Comparison of ENCODE assay signal across 8 mouse cellular contexts in the genomic region with DNA sequence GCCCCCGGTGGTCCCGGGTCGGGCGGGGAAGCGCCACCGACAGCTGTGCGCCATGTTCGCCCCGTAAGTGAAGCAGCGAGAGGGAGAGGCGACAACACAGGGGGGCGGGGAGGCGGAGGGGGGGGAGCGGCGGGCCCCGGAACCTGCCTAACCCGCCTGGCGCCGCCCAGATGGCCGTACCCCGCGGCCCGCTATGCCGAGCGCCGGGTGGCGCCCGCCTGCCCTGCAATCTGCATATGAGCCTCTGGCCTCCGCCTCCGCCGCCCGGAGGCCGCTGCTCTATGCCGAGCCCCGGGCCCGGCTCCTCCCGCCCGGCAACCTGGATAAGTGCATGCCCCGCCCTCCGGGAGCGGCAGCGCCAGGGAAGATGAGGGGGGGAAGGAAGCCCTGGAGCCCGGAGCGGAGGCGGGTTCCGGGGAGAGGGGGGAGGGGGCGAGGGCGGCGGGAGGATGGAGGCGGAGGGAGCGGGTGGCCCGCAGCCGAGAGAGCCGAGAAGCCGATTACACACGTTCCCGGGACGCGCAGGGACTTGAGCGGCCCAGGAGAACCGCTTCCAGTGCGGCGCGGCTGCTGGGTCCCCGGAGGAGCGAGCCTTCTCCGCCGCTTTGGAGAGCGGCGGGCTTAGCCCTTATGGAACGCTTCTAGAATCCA. TPM values are rescaled to one million over a fixed set of nuclear protein-coding genes. Genes with fewer than 3 reads are reported as not detected.
DNase-seq lines count a peak whose midpoint lies in the region; ATAC-seq and TF ChIP-seq lines count a peak whose summit lies in the region.

Kmt2a (minus strand) TSS at position 76 of the 651 bp plus-strand sequence.

- peak; percentile 74; the same call in 1 of the 2 replicates for TF ChIP-seq POLR2A in brain, embryonic 14.5 days (IDR thresholded peaks at IDR 0.05; ENCODE audit: borderline replicate concordance, extremely low read depth, insufficient read depth, insufficient read length, poor library complexity, severe bottlenecking)

- H3K4me3 ChIP-seq in C2C12 (ENCODE audit: insufficient read depth, poor library complexity, severe bottlenecking) = peak within 1 kb of the TSS; percentile 72
- H3K4me3 ChIP-seq in erythroblast, embryonic 14.5 days (replicated peaks) = peak within 1 kb of the TSS; percentile 95
- peak within 1 kb of the TSS; percentile 88 for H3K4me3 ChIP-seq in heart, embryonic 11.5 days (ENCODE audit: low read depth, low read length)
- peak within 1 kb of the TSS; percentile 97 for H3K4me3 ChIP-seq in kidney, embryonic 16.5 days (ENCODE audit: low read length)
- peak within 1 kb of the TSS; percentile 99 for H3K4me3 ChIP-seq in liver, embryonic 11.5 days (ENCODE audit: low read depth, low read length)
- H3K4me3 ChIP-seq in stomach, embryonic 14.5 days (ENCODE audit: low read depth, low read length) = peak within 1 kb of the TSS; percentile 99

- peak within 1 kb of the TSS; percentile 89 for H3K27ac ChIP-seq in heart, embryonic 11.5 days (ENCODE audit: low read depth, low read length)
- peak within 1 kb of the TSS; percentile 98 for H3K27ac ChIP-seq in kidney, embryonic 16.5 days (ENCODE audit: low read length)
- H3K27ac ChIP-seq in liver, embryonic 11.5 days (ENCODE audit: low read depth, low read length) = peak within 1 kb of the TSS; percentile 98
- peak within 1 kb of the TSS; percentile 98 for H3K27ac ChIP-seq in stomach, embryonic 14.5 days (ENCODE audit: low read length)

- peak within 1 kb of the TSS; percentile 98 for H3ac ChIP-seq in C2C12 (ENCODE audit: control insufficient read depth, insufficient read length, low read depth)

- no peaks in the 10 kb centered on the region for H3K27me3 ChIP-seq in C2C12 (ENCODE audit: control insufficient read depth, insufficient read depth, insufficient read length)
- H3K27me3 ChIP-seq in erythroblast, embryonic 14.5 days (ENCODE audit: control insufficient read depth) = peaks cover 41% of the 10 kb centered on the region
- H3K27me3 ChIP-seq in heart, embryonic 11.5 days (ENCODE audit: control insufficient read depth, insufficient read depth, low read length) = no peaks in the 10 kb centered on the region
- no peaks in the 10 kb centered on the region for H3K27me3 ChIP-seq in kidney, embryonic 16.5 days (ENCODE audit: insufficient read depth, low read length)
- H3K27me3 ChIP-seq in liver, embryonic 11.5 days (replicated peaks; ENCODE audit: control insufficient read depth, insufficient read depth, low read length) = no peaks in the 10 kb centered on the region
- H3K27me3 ChIP-seq in stomach, embryonic 14.5 days (ENCODE audit: control insufficient read depth, insufficient read depth, low read length) = no peaks in the 10 kb centered on the region

- peaks cover 45% of the 10 kb centered on the region for H3K79me2 ChIP-seq in C2C12 (ENCODE audit: control insufficient read depth, insufficient read depth)

- TF ChIP-seq CTCF in C2C12 (IDR thresholded peaks at IDR 0.05; ENCODE audit: control insufficient read depth, insufficient read depth, insufficient read length) = no peak
- TF ChIP-seq CTCF in brain, embryonic 14.5 days (IDR thresholded peaks at IDR 0.05; ENCODE audit: borderline replicate concordance, extremely low read depth, insufficient read depth, insufficient read length) = no peak

- no peaks in the 10 kb centered on the region for H3K9me3 ChIP-seq in erythroblast, embryonic 14.5 days (ENCODE audit: control insufficient read depth, low read length)
- H3K9me3 ChIP-seq in heart, embryonic 11.5 days (replicated peaks; ENCODE audit: control insufficient read depth, low read length) = no peaks in the 10 kb centered on the region
- no peaks in the 10 kb centered on the region for H3K9me3 ChIP-seq in kidney, embryonic 16.5 days (ENCODE audit: low read length)
- H3K9me3 ChIP-seq in liver, embryonic 11.5 days (ENCODE audit: control insufficient read depth, low read length) = no peaks in the 10 kb centered on the region
- H3K9me3 ChIP-seq in stomach, embryonic 14.5 days (ENCODE audit: control insufficient read depth, low read depth, low read length) = no peaks in the 10 kb centered on the region

- H3K36me3 ChIP-seq in C2C12 (ENCODE audit: control insufficient read depth, insufficient read depth) = peaks cover 11% of the 10 kb centered on the region
- peaks cover 15% of the 10 kb centered on the region for H3K36me3 ChIP-seq in erythroblast, embryonic 14.5 days (ENCODE audit: control insufficient read depth)
- no peaks in the 10 kb centered on the region for H3K36me3 ChIP-seq in heart, embryonic 11.5 days (ENCODE audit: control insufficient read depth, insufficient read depth, low read length)
- H3K36me3 ChIP-seq in kidney, embryonic 16.5 days (ENCODE audit: insufficient read depth, low read length) = no peaks in the 10 kb centered on the region
- H3K36me3 ChIP-seq in liver, embryonic 11.5 days (ENCODE audit: control insufficient read depth, insufficient read depth, low read length) = peaks cover 4% of the 10 kb centered on the region; the same call in 1 of the 2 replicates
- peaks cover 3% of the 10 kb centered on the region; the same call in 1 of the 2 replicates for H3K36me3 ChIP-seq in stomach, embryonic 14.5 days (ENCODE audit: control insufficient read depth, insufficient read depth, low read length)

- DNase-seq in brain, embryonic 14.5 days (ENCODE audit: low read depth) = peak; percentile 99
- peak; percentile 100 for DNase-seq in liver, embryonic 11.5 days (ENCODE audit: low spot score)
- DNase-seq in naive thymus-derived CD4-positive, alpha-beta T cell, adult 2 months (ENCODE audit: low read depth) = peak; percentile 98

- H3K79me3 ChIP-seq in C2C12 (ENCODE audit: low read depth) = peaks cover 44% of the 10 kb centered on the region

- WGBS in heart, embryonic 11.5 days (ENCODE audit: insufficient replicate concordance) = under 1% methylated on average over 51 of the region's 71 CpGs
- under 1% methylated on average over 44 of the region's 71 CpGs for WGBS in kidney, embryonic 16.5 days
- under 1% methylated on average over 54 of the region's 71 CpGs for WGBS in liver, embryonic 11.5 days
- WGBS in stomach, embryonic 14.5 days = under 1% methylated on average over 51 of the region's 71 CpGs

- ATAC-seq in heart, embryonic 11.5 days (replicated peaks; ENCODE audit: insufficient number of reproducible peaks, low FRiP score, low TSS enrichment) = peak; percentile 88
- ATAC-seq in kidney, embryonic 16.5 days (ENCODE audit: low FRiP score, low TSS enrichment) = peak; percentile 80
- ATAC-seq in liver, embryonic 11.5 days (replicated peaks; ENCODE audit: low FRiP score) = peak; percentile 83
- ATAC-seq in stomach, embryonic 14.5 days (ENCODE audit: insufficient number of reproducible peaks, insufficient read depth, low FRiP score, low read depth) = peak; percentile 78

- H3K4me2 ChIP-seq in heart, embryonic 11.5 days = peak within 1 kb of the TSS; percentile 80
- peak within 1 kb of the TSS; percentile 99 for H3K4me2 ChIP-seq in kidney, embryonic 16.5 days (replicated peaks; ENCODE audit: low read depth, low read length)
- H3K4me2 ChIP-seq in liver, embryonic 11.5 days = peak within 1 kb of the TSS; percentile 99
- peak within 1 kb of the TSS; percentile 97 for H3K4me2 ChIP-seq in stomach, embryonic 14.5 days (replicated peaks; ENCODE audit: low read depth, low read length)

- H3K4me1 ChIP-seq in erythroblast, embryonic 14.5 days (ENCODE audit: control insufficient read depth) = peaks cover 41% of the 10 kb centered on the region
- H3K4me1 ChIP-seq in heart, embryonic 11.5 days (ENCODE audit: control insufficient read depth, insufficient read depth, low read length) = peaks cover 24% of the 10 kb centered on the region
- H3K4me1 ChIP-seq in kidney, embryonic 16.5 days (ENCODE audit: insufficient read depth, low read length) = peaks cover 38% of the 10 kb centered on the region
- peaks cover 22% of the 10 kb centered on the region for H3K4me1 ChIP-seq in liver, embryonic 11.5 days (replicated peaks; ENCODE audit: control insufficient read depth, insufficient read depth, low read length)
- H3K4me1 ChIP-seq in stomach, embryonic 14.5 days (ENCODE audit: control insufficient read depth, insufficient read depth, low read length) = peaks cover 26% of the 10 kb centered on the region

- peak within 1 kb of the TSS; percentile 89 for H3K9ac ChIP-seq in heart, embryonic 11.5 days (ENCODE audit: low read depth, low read length)
- peak within 1 kb of the TSS; percentile 96 for H3K9ac ChIP-seq in kidney, embryonic 16.5 days (replicated peaks; ENCODE audit: low read length)
- peak within 1 kb of the TSS; percentile 88 for H3K9ac ChIP-seq in liver, embryonic 11.5 days (ENCODE audit: low read depth, low read length)
- H3K9ac ChIP-seq in stomach, embryonic 14.5 days (replicated peaks; ENCODE audit: low read depth, low read length) = peak within 1 kb of the TSS; percentile 94

TF ChIP-seq in C2C12, 6 proteins besides CTCF, POLR2A, EP300 and RAD21:
- TF ChIP-seq MYOD1 (IDR thresholded peaks at IDR 0.05; ENCODE audit: control insufficient read depth, insufficient read length, low read depth) = no peak

RNA-seq across cellular contexts. Expression of gene Kmt2a, which starts in this region (rescaled TPM):
- polyA plus RNA-seq in C2C12 (2012; fragmentation: generic; extraction: Trizol) = 5.6 TPM
- polyA plus RNA-seq in brain, embryonic 14.5 days (2012; rRNA removed) = 25.6 and 41.4 TPM in 2 replicates
- 0.29 and 0.38 TPM in 2 replicates for polyA plus RNA-seq in erythroblast, embryonic 14.5 days (2012)
- 7.3 and 13.9 TPM in 2 replicates for polyA plus RNA-seq in heart, embryonic 11.5 days (2014; fragmentation: Nextera tagmentation; extraction: Ambion mirVana)
- polyA plus RNA-seq in kidney, embryonic 16.5 days (2015; fragmentation: Nextera tagmentation; extraction: Ambion mirVana) = 10.8 and 13.5 TPM in 2 replicates
- polyA plus RNA-seq in liver, embryonic 11.5 days (2014; fragmentation: Nextera tagmentation; extraction: Ambion mirVana) = 6.8 and 9.7 TPM in 2 replicates
- 12.7 and 15.9 TPM in 2 replicates for polyA plus RNA-seq in stomach, embryonic 14.5 days (2014; fragmentation: Nextera tagmentation; extraction: Ambion mirVana)

Comparison
In these comparisons a context has a peak if more than half of its experiments do, and no peak if none do; other contexts are left out.
1. Peak in every context shown above with its lines: DNase-seq, ATAC-seq, H3K4me3 ChIP-seq and H3K27ac ChIP-seq.